Comparison of ENCODE assay signal across 35 mouse cellular contexts in genomic region chr4:90496891-90497610, GRCm38 (mm10).
"Had no signal": no experiment of that assay in that cellular context is flagged by ENCODE, and none has a peak within 500 bp of the region (broad histone marks: within the 10 kb centered on the region; RNA-seq: fewer than 3 reads in every experiment).

No protein-coding gene starts in this region.

- H3K27ac ChIP-seq: heart, embryonic 10.5 days; heart, embryonic 13.5 days; heart, embryonic 15.5 days; hindbrain, embryonic 10.5 days; hindbrain, embryonic 12.5 days; hindbrain, embryonic 13.5 days; hindbrain, embryonic 14.5 days; hindbrain, embryonic 15.5 days; hindbrain, postnatal 0 days; intestine, embryonic 15.5 days; kidney, embryonic 15.5 days; kidney, postnatal 0 days; layer of hippocampus, adult 2 months had no signal

- H3K4me1 ChIP-seq: heart, embryonic 10.5 days; heart, embryonic 12.5 days; heart, embryonic 13.5 days; heart, embryonic 15.5 days; hindbrain, embryonic 10.5 days; hindbrain, embryonic 12.5 days; hindbrain, embryonic 13.5 days; hindbrain, embryonic 15.5 days; intestine, embryonic 15.5 days; kidney, embryonic 15.5 days had no signal

- DNase-seq: heart, postnatal 10 days; heart, postnatal 14 days; heart, postnatal 36 days; heart, postnatal 4 days; kidney, adult 11 months; kidney, adult 18-20 months; kidney, adult 2 months; kidney, adult 8-10 months; kidney, adult 9 months; kidney, postnatal 10 days; kidney, postnatal 14 days; kidney, postnatal 25 days; kidney, postnatal 36 days; kidney, postnatal 4 days; layer of hippocampus, adult 9-11 months; layer of hippocampus, postnatal 36 days had no signal

- H3K9me3 ChIP-seq: heart, embryonic 10.5 days; heart, embryonic 12.5 days; heart, embryonic 13.5 days; heart, embryonic 15.5 days; hindbrain, embryonic 10.5 days; hindbrain, embryonic 12.5 days; hindbrain, embryonic 13.5 days; hindbrain, embryonic 15.5 days; intestine, embryonic 15.5 days; kidney, embryonic 15.5 days had no signal

- H3K27me3 ChIP-seq: heart, embryonic 12.5 days; heart, embryonic 13.5 days; heart, embryonic 15.5 days; hindbrain, embryonic 12.5 days; hindbrain, embryonic 13.5 days; hindbrain, embryonic 15.5 days; intestine, embryonic 15.5 days; kidney, embryonic 15.5 days had no signal

- ATAC-seq: hindbrain, embryonic 16.5 days; hindbrain, postnatal 0 days; inflammation-experienced regulatory T-cells, adult 6 months; intestine, embryonic 15.5 days; intestine, embryonic 16.5 days; intestine, postnatal 0 days had no signal

- H3K4me3 ChIP-seq: heart, embryonic 10.5 days; heart, embryonic 12.5 days; heart, embryonic 13.5 days; heart, embryonic 15.5 days; hindbrain, embryonic 10.5 days; hindbrain, embryonic 12.5 days; hindbrain, embryonic 13.5 days; hindbrain, embryonic 15.5 days; intestine, embryonic 15.5 days; kidney, embryonic 15.5 days; layer of hippocampus, adult 2 months had no signal

- H3K4me2 ChIP-seq: heart, embryonic 11.5 days; heart, embryonic 12.5 days; heart, embryonic 13.5 days; heart, embryonic 15.5 days; hindbrain, embryonic 12.5 days; hindbrain, embryonic 13.5 days; hindbrain, embryonic 14.5 days; hindbrain, embryonic 15.5 days; intestine, embryonic 15.5 days; kidney, embryonic 15.5 days had no signal

- H3K36me3 ChIP-seq: heart, embryonic 10.5 days; heart, embryonic 12.5 days; heart, embryonic 13.5 days; heart, embryonic 15.5 days; hindbrain, embryonic 10.5 days; hindbrain, embryonic 12.5 days; hindbrain, embryonic 13.5 days; hindbrain, embryonic 15.5 days; intestine, embryonic 15.5 days; kidney, embryonic 15.5 days had no signal

- H3K9ac ChIP-seq: heart, embryonic 12.5 days; heart, embryonic 13.5 days; heart, embryonic 15.5 days; hindbrain, embryonic 12.5 days; hindbrain, embryonic 13.5 days; hindbrain, embryonic 14.5 days; hindbrain, embryonic 15.5 days; intestine, embryonic 15.5 days; kidney, embryonic 15.5 days had no signal
